Mouse (Mus musculus): ENCODE results near the gene Ccdc88a. TPM values are rescaled to one million over a fixed set of nuclear protein-coding genes. Genes with fewer than 3 reads are reported as not detected.

The Ccdc88a gene
- polyA plus RNA-seq (2015; fragmentation: Nextera tagmentation; extraction: Ambion mirVana), result 10.7 and 12.2 TPM in 2 replicates

- H3K27ac ChIP-seq (ENCODE audit: low read length), result peak within 1 kb of the TSS; percentile 94
- peaks cover 5% of the 10 kb centered on the region; the same call in 1 of the 2 replicates for H3K4me1 ChIP-seq (ENCODE audit: control insufficient read depth, insufficient read depth, low read length)
- WGBS, result under 1% methylated on average over 80 of the region's 107 CpGs
- H3K4me2 ChIP-seq (ENCODE audit: low read depth, low read length), result peak within 1 kb of the TSS; percentile 80
- H3K36me3 ChIP-seq (ENCODE audit: control insufficient read depth, insufficient read depth, low read length), result no peaks in the 10 kb centered on the region
- ATAC-seq, result peak; percentile 97
- H3K9ac ChIP-seq (ENCODE audit: low read depth, low read length), result peak within 1 kb of the TSS; percentile 92
- H3K4me3 ChIP-seq (ENCODE audit: low read length), result peak within 1 kb of the TSS; percentile 95
- no peaks in the 10 kb centered on the region for H3K9me3 ChIP-seq (ENCODE audit: control insufficient read depth, low read length)
- no peaks in the 10 kb centered on the region for H3K27me3 ChIP-seq (replicated peaks; ENCODE audit: control insufficient read depth, insufficient read depth, low read length)
Observed at GRCm38 (mm10) chr11:29373396-29374273, at the start of gene Ccdc88a. TSS of gene Ccdc88a (plus strand) at chr11:29373658.

- ATAC-seq, result no peak
- Histone ChIP-seq H3K4me2 (ENCODE audit: low read depth, low read length) (no peak overlapping the region), H3K9ac (ENCODE audit: low read depth, low read length) (no peak overlapping the region), H3K27ac (ENCODE audit: low read length) (no peak overlapping the region), H3K27me3 (replicated peaks; ENCODE audit: control insufficient read depth, insufficient read depth, low read length) (no peaks in the 10 kb centered on the region), H3K9me3 (ENCODE audit: control insufficient read depth, low read length) (no peaks in the 10 kb centered on the region), H3K4me3 (ENCODE audit: low read length) (no peak overlapping the region), H3K36me3 (ENCODE audit: control insufficient read depth, insufficient read depth, low read length) (no peaks in the 10 kb centered on the region), H3K4me1 (ENCODE audit: control insufficient read depth, insufficient read depth, low read length) (no peaks in the 10 kb centered on the region)
- WGBS, result 76% methylated on average over 2 of the region's 2 CpGs
Observed at GRCm38 (mm10) chr11:29335505-29335904, 38.0 kb upstream of the Ccdc88a start.

- Histone ChIP-seq H3K9ac (ENCODE audit: low read depth, low read length) (no peak overlapping the region), H3K9me3 (ENCODE audit: control insufficient read depth, low read length) (no peaks in the 10 kb centered on the region), H3K4me1 (ENCODE audit: control insufficient read depth, insufficient read depth, low read length) (no peaks in the 10 kb centered on the region), H3K27me3 (replicated peaks; ENCODE audit: control insufficient read depth, insufficient read depth, low read length) (no peaks in the 10 kb centered on the region), H3K27ac (ENCODE audit: low read length) (no peak overlapping the region), H3K36me3 (ENCODE audit: control insufficient read depth, insufficient read depth, low read length) (no peaks in the 10 kb centered on the region), H3K4me2 (ENCODE audit: low read depth, low read length) (no peak overlapping the region), H3K4me3 (ENCODE audit: low read length) (no peak overlapping the region)
- 73% methylated on average over 2 of the region's 2 CpGs for WGBS
- ATAC-seq, result no peak
Observed at GRCm38 (mm10) chr11:29341259-29341658, 32.2 kb upstream of the Ccdc88a start.

GRCm38 (mm10) chr11:29344891-29345657, 28.4 kb upstream of the Ccdc88a start:
- Histone ChIP-seq H3K4me1 (ENCODE audit: control insufficient read depth, insufficient read depth, low read length) (no peaks in the 10 kb centered on the region), H3K4me2 (ENCODE audit: low read depth, low read length) (no peak overlapping the region), H3K27ac (ENCODE audit: low read length) (no peak overlapping the region), H3K9ac (ENCODE audit: low read depth, low read length) (no peak overlapping the region), H3K4me3 (ENCODE audit: low read length) (no peak overlapping the region), H3K9me3 (ENCODE audit: control insufficient read depth, low read length) (no peaks in the 10 kb centered on the region), H3K27me3 (replicated peaks; ENCODE audit: control insufficient read depth, insufficient read depth, low read length) (no peaks in the 10 kb centered on the region), H3K36me3 (ENCODE audit: control insufficient read depth, insufficient read depth, low read length) (no peaks in the 10 kb centered on the region)
- 75% methylated on average over 4 of the region's 4 CpGs for WGBS
- ATAC-seq, result no peak

DNA sequence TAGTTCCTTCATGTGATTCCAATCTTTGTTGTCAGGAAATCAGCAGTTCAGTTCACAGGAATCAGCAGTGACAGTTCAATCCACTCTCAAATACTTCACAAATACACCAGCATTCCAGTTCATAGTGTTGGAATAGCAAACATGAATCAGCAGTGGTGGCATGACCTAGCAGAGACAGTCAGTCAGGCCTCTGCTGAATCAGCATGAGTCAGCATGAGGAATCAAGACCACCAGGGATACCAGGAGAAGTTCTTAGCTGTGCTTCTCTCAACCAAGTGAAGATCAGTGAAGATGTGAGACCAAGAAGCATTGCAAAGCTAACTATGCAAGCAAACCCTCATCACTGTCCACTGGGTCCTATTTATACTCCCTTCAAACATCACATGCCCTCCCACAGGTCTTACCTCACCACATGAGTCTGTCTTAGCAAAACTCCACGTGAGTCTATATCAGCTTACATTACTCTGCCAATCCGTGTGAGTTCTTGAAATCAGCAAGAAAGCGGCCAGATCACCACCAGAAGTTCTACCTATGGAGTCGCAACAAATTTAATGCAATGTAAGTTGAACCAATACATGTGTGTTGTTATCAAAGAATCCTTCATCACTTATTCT, 27.7 kb upstream of the Ccdc88a start:
- WGBS, result 74% methylated on average over 4 of the region's 4 CpGs
- Histone ChIP-seq H3K4me2 (ENCODE audit: low read depth, low read length) (no peak overlapping the region), H3K9me3 (ENCODE audit: control insufficient read depth, low read length) (no peaks in the 10 kb centered on the region), H3K27me3 (replicated peaks; ENCODE audit: control insufficient read depth, insufficient read depth, low read length) (no peaks in the 10 kb centered on the region), H3K27ac (ENCODE audit: low read length) (no peak overlapping the region), H3K4me3 (ENCODE audit: low read length) (no peak overlapping the region), H3K36me3 (ENCODE audit: control insufficient read depth, insufficient read depth, low read length) (no peaks in the 10 kb centered on the region), H3K9ac (ENCODE audit: low read depth, low read length) (no peak overlapping the region), H3K4me1 (ENCODE audit: control insufficient read depth, insufficient read depth, low read length) (no peaks in the 10 kb centered on the region)
- no peak for ATAC-seq

DNA sequence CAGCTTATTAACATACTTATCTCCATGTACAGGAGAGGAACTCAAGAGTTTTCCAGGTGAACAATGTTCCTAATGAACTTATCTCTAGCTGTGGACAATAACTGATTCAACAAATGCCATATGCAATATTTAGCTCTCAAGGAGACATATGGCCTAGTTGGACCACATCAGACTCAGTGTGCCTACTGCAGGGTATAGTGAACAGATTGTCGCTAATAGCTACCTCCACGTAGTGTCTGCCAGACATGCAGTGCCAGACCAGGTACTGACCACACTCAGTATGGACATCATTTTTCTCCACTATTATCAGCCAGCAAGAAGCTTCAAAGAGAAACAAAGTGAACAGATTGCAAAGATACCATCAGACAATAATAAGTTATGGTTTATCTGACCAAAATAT, 22.6 kb upstream of the Ccdc88a start:
- no peaks in the 10 kb centered on the region for H3K36me3 ChIP-seq (ENCODE audit: control insufficient read depth, insufficient read depth, low read length)
- H3K9ac ChIP-seq (ENCODE audit: low read depth, low read length), result no peak overlapping the region
- 91% methylated on average over 2 of the region's 2 CpGs for WGBS
- no peak overlapping the region for H3K4me2 ChIP-seq (ENCODE audit: low read depth, low read length)
- ATAC-seq, result no peak
- no peaks in the 10 kb centered on the region for H3K4me1 ChIP-seq (ENCODE audit: control insufficient read depth, insufficient read depth, low read length)
- no peak overlapping the region for H3K27ac ChIP-seq (ENCODE audit: low read length)
- no peaks in the 10 kb centered on the region for H3K27me3 ChIP-seq (replicated peaks; ENCODE audit: control insufficient read depth, insufficient read depth, low read length)
- no peak overlapping the region for H3K4me3 ChIP-seq (ENCODE audit: low read length)
- no peaks in the 10 kb centered on the region for H3K9me3 ChIP-seq (ENCODE audit: control insufficient read depth, low read length)

DNA sequence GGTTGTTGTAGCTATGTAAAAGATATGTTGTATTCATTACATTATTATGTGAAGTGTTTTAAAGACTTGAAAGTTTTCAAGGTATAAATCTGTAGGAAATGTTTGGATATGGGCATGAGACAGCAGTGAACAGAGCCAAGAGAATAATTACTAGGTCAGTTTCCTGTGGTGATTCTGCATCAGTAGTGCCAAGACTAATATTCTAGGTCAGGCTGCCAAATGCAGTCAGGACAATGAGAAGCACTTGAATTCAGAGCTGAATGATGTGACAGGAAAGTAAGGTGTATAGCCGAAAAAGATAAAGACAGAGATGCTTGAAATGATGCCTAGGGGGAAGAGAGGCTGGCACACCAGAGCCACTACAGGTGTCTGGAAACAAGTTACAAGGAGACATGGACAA, 21.2 kb upstream of the Ccdc88a start:
- no peak overlapping the region for H3K4me3 ChIP-seq (ENCODE audit: low read length)
- no peak overlapping the region for H3K4me2 ChIP-seq (ENCODE audit: low read depth, low read length)
- no peaks in the 10 kb centered on the region for H3K9me3 ChIP-seq (ENCODE audit: control insufficient read depth, low read length)
- no peaks in the 10 kb centered on the region for H3K27me3 ChIP-seq (replicated peaks; ENCODE audit: control insufficient read depth, insufficient read depth, low read length)
- H3K4me1 ChIP-seq (ENCODE audit: control insufficient read depth, insufficient read depth, low read length), result no peaks in the 10 kb centered on the region
- WGBS, result 63% methylated on average over 1 of the region's 1 CpGs
- H3K27ac ChIP-seq (ENCODE audit: low read length), result no peak overlapping the region
- H3K36me3 ChIP-seq (ENCODE audit: control insufficient read depth, insufficient read depth, low read length), result no peaks in the 10 kb centered on the region
- no peak overlapping the region for H3K9ac ChIP-seq (ENCODE audit: low read depth, low read length)
- no peak for ATAC-seq

- Histone ChIP-seq H3K4me2 (ENCODE audit: low read depth, low read length) (no peak overlapping the region), H3K9me3 (ENCODE audit: control insufficient read depth, low read length) (no peaks in the 10 kb centered on the region), H3K27ac (ENCODE audit: low read length) (no peak overlapping the region), H3K4me3 (ENCODE audit: low read length) (no peak overlapping the region), H3K27me3 (replicated peaks; ENCODE audit: control insufficient read depth, insufficient read depth, low read length) (no peaks in the 10 kb centered on the region; the same call in 1 of the 2 replicates), H3K9ac (ENCODE audit: low read depth, low read length) (no peak overlapping the region), H3K4me1 (ENCODE audit: control insufficient read depth, insufficient read depth, low read length) (no peaks in the 10 kb centered on the region), H3K36me3 (ENCODE audit: control insufficient read depth, insufficient read depth, low read length) (no peaks in the 10 kb centered on the region)
- 83% methylated on average over 1 of the region's 1 CpGs for WGBS
- no peak for ATAC-seq
Observed at GRCm38 (mm10) chr11:29368161-29368560, 5.3 kb upstream of the Ccdc88a start.

DNA sequence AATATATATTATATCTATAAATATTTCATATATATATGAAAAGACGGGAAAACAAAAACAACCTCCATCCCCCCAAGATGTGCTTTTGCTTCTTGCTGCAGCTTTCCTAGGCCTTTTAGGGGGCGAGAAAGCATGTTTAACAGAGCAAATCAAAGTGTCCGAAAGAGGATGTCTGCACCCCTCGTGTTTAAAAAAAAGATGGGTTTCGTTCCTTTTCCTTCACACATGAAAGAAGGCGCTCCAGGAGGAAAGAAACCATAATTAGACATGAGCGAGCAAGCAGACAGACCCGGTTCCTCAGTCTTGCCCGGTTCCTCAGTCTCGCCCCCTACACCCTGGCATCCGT, 435 bp upstream of the Ccdc88a start:
- no peak for ATAC-seq
- Histone ChIP-seq H3K4me2 (ENCODE audit: low read depth, low read length) (peak overlapping the region; percentile 80), H3K9ac (ENCODE audit: low read depth, low read length) (peak overlapping the region; percentile 92), H3K27me3 (replicated peaks; ENCODE audit: control insufficient read depth, insufficient read depth, low read length) (no peaks in the 10 kb centered on the region), H3K27ac (ENCODE audit: low read length) (no peak overlapping the region; the same call in 1 of the 2 replicates), H3K36me3 (ENCODE audit: control insufficient read depth, insufficient read depth, low read length) (no peaks in the 10 kb centered on the region), H3K4me3 (ENCODE audit: low read length) (peak overlapping the region; percentile 95), H3K9me3 (ENCODE audit: control insufficient read depth, low read length) (no peaks in the 10 kb centered on the region), H3K4me1 (ENCODE audit: control insufficient read depth, insufficient read depth, low read length) (peaks cover 5% of the 10 kb centered on the region; the same call in 1 of the 2 replicates)
- WGBS, result 4% methylated on average over 10 of the region's 11 CpGs
